Mouse (Mus musculus) erythroblast, embryonic 14.5 days (primary cell): Measurements from ENCODE around the gene Tent5b. TPM values are rescaled to one million over a fixed set of nuclear protein-coding genes. Genes with fewer than 3 reads are reported as not detected.

Experiments used
- H3K27me3 ChIP-seq: 2 replicates; pipeline ENCODE4 v1.6.1; 2012; ENCODE audit warnings: inconsistent platforms; ENCODE audit not compliant: control insufficient read depth
- H3K36me3 ChIP-seq: 2 replicates; pipeline ENCODE4 v1.6.1; 2012; ENCODE audit warnings: mild to moderate bottlenecking, inconsistent platforms; ENCODE audit not compliant: control insufficient read depth
- H3K4me1 ChIP-seq: 2 replicates; pipeline ENCODE4 v1.6.1; 2012; ENCODE audit warnings: inconsistent platforms; ENCODE audit not compliant: control insufficient read depth
- H3K4me3 ChIP-seq: replicated peaks from 2 replicates; pipeline ENCODE3; 2012; ENCODE audit warnings: moderate library complexity, mild to moderate bottlenecking, inconsistent platforms
- H3K9me3 ChIP-seq: 2 replicates; pipeline ENCODE4 v1.6.1; 2012; ENCODE audit warnings: low read length, inconsistent platforms, mixed read lengths; ENCODE audit not compliant: control insufficient read depth
- GATA1 ChIP-seq: IDR thresholded peaks from 2 replicates; pipeline ENCODE4 v1.6.1; 2012; ENCODE audit warnings: low read length, inconsistent platforms, mixed read lengths
- TAL1 ChIP-seq: IDR thresholded peaks from 3 replicates; pipeline ENCODE4 v1.6.1; 2012; ENCODE audit warnings: low read length, inconsistent platforms, mixed read lengths
- polyA plus RNA-seq: library from polyadenylated mRNA; stranded (reverse); fragments of >175 nt; gene quantifications from 2 replicates; pipeline ENCODE4 v1.2.3, GENCODE M21; 2012

Gene Tent5b
- polyA plus RNA-seq, 1 experiment: not detected

DNA sequence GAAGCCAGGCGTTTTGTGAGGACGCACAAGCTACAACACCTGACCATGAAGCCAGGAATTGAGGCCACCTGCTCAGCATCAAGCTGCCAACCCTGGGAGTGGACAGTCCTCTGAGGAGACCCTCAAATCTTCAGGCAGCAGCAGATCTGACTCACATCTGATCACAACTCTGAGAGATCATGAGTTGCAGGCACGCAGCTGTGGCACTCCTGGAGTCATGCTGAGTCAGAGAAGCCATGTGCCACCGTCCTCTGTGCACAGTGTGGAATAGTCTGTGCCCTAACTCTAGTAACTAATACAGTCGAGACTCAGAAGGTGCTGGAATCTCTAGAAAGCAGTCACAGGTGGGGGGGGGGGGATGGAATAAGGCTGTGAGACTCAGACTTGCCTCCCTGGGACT lies 32.6 kb upstream of the Tent5b start:
- no peaks in the 10 kb centered on the region for H3K9me3 ChIP-seq
- H3K36me3 ChIP-seq: no peaks in the 10 kb centered on the region
- H3K4me1 ChIP-seq: no peaks in the 10 kb centered on the region
- H3K27me3 ChIP-seq: peaks cover 6% of the 10 kb centered on the region; the same call in 1 of the 2 replicates
- TF ChIP-seq TAL1: no peak
- no peak for TF ChIP-seq GATA1
- H3K4me3 ChIP-seq: no peak overlapping the region

GRCm38 (mm10) chr4:133447967-133448366 lies 32.0 kb upstream of the Tent5b start:
- Histone ChIP-seq H3K27me3 (peaks cover 3% of the 10 kb centered on the region; the same call in 1 of the 2 replicates), H3K36me3 (no peaks in the 10 kb centered on the region), H3K4me3 (no peak overlapping the region), H3K4me1 (no peaks in the 10 kb centered on the region), H3K9me3 (no peaks in the 10 kb centered on the region)
- TF ChIP-seq GATA1: no peak
- no peak for TF ChIP-seq TAL1

DNA sequence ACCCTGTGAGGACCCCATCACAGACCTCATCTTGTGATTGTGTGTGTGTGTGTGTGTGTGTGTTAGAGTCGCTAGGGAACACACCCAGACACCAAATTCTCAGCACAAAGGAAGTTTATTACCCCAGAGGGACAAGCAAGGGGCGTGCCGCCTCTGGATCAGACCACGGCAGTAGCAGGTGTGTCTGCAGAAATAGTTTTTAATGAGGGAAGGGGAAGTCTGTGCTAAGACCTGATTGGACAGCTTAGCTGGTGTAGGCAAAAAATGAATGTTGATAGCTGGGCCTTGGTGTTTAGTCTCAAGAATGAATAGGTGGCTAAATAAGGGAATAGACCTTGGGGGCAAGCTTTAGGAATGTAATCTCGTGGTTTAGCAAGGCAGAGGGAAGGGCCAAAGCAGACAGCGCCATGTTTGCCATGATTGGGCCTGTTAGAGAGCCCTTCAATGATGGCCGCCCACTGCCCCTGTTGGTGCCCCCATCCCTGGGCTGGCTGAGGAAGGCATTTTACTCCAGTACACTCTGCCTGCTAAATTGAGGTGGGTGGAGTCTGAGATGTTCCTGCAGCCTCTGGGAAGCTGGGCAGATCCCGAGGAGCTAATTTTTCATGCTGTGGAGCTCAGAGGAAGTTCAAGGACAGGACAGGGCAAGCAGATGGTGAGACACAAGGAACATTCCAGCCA lies 31.1 kb upstream of the Tent5b start:
- Histone ChIP-seq H3K27me3 (no peaks in the 10 kb centered on the region; the same call in 1 of the 2 replicates), H3K9me3 (no peaks in the 10 kb centered on the region), H3K4me1 (no peaks in the 10 kb centered on the region), H3K4me3 (no peak overlapping the region), H3K36me3 (no peaks in the 10 kb centered on the region)
- no peak for TF ChIP-seq TAL1

GRCm38 (mm10) chr4:133449726-133450125 lies 30.2 kb upstream of the Tent5b start:
- peaks cover under 1% of the 10 kb centered on the region; the same call in 1 of the 2 replicates for H3K27me3 ChIP-seq
- no peaks in the 10 kb centered on the region for H3K4me1 ChIP-seq
- TF ChIP-seq TAL1: no peak
- TF ChIP-seq GATA1: no peak
- no peaks in the 10 kb centered on the region for H3K9me3 ChIP-seq
- no peaks in the 10 kb centered on the region for H3K36me3 ChIP-seq
- H3K4me3 ChIP-seq: no peak overlapping the region

DNA sequence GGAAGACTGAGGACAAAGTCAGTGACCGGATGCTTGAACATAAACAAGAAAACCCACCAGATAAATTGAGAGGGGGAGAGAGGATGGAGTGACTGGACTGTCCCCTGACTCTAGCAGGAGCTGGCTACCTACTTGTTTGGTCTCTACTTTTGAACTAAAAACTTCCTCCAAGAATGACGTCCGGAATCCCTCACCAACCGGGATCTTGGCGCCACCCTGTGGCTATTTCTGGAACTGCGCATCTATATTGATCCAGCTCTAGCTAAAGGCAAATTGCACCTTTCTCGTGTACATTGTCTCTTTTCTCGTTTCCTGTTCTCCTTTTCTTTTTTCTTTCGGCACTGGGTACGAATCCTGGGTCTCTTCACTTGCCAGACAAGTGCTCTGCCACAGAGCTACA lies 28.4 kb upstream of the Tent5b start:
- H3K27me3 ChIP-seq: peaks cover 2% of the 10 kb centered on the region; the same call in 1 of the 2 replicates
- no peaks in the 10 kb centered on the region for H3K36me3 ChIP-seq
- H3K4me1 ChIP-seq: no peaks in the 10 kb centered on the region
- no peak overlapping the region for H3K4me3 ChIP-seq
- no peak for TF ChIP-seq TAL1
- no peaks in the 10 kb centered on the region for H3K9me3 ChIP-seq

DNA sequence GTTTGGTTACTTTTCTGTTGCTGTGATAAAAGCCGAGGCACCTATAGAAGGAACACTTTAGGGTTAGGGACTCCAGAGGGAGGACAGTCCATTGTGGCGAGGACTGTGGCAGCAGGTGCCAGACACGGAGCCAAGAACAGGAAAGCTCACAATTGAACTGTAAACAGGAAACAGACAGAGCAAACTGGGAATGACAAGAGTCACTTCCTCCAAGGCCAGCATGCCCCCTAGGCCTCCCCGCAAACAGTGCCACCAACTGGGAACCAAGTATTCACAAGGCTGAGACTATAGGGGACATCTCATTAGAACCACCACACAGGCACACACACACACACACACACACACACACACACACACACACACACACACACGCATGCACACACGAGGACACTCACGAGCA lies 27.5 kb upstream of the Tent5b start:
- no peak overlapping the region for H3K4me3 ChIP-seq
- H3K36me3 ChIP-seq: no peaks in the 10 kb centered on the region
- H3K27me3 ChIP-seq: 0 out of 2 replicates have a peak, but pooled peaks cover 2% of the 10 kb centered on the region
- H3K9me3 ChIP-seq: no peaks in the 10 kb centered on the region
- H3K4me1 ChIP-seq: no peaks in the 10 kb centered on the region
- TF ChIP-seq GATA1 (no peak), TAL1 (no peak)

DNA sequence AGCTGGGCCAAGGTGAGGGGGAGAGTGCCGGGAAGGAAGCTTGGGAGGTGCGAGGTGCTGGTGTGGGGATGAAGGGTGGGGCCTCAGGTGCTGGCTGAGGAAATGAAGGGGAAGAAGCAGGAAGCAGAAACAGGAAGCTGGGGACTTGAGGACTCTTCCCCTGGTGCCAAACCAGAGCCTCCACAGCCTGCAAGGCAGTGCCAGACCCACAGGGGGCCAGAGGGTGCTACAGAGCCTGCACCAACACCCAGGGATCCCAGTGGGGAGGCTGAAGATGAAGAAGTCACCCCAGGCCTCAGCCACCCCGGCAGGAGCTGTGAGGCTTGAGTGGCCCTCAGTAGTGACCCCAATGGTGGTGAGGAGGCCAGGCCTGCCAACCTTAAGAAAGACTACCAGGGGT lies 21.9 kb upstream of the Tent5b start:
- Histone ChIP-seq H3K4me1 (no peaks in the 10 kb centered on the region), H3K9me3 (no peaks in the 10 kb centered on the region)

GRCm38 (mm10) chr4:133460006-133460405 lies 19.9 kb upstream of the Tent5b start:
- Histone ChIP-seq H3K4me3 (no peak overlapping the region), H3K36me3 (no peaks in the 10 kb centered on the region), H3K27me3 (no peaks in the 10 kb centered on the region), H3K4me1 (no peaks in the 10 kb centered on the region), H3K9me3 (no peaks in the 10 kb centered on the region)
- TF ChIP-seq GATA1: no peak
- no peak for TF ChIP-seq TAL1

More for the DNA sequence above, 21.9 kb upstream of the Tent5b start:
- TF ChIP-seq GATA1 (no peak), TAL1 (no peak)
- Histone ChIP-seq H3K36me3 (no peaks in the 10 kb centered on the region), H3K27me3 (0 out of 2 replicates have a peak, but pooled peaks cover 2% of the 10 kb centered on the region), H3K4me3 (no peak overlapping the region)

GRCm38 (mm10) chr4:133460796-133461325 lies 19.1 kb upstream of the Tent5b start:
- Histone ChIP-seq H3K27me3 (no peaks in the 10 kb centered on the region), H3K36me3 (no peaks in the 10 kb centered on the region), H3K4me1 (no peaks in the 10 kb centered on the region), H3K4me3 (no peak overlapping the region), H3K9me3 (no peaks in the 10 kb centered on the region)
- TF ChIP-seq TAL1 (no peak), GATA1 (no peak)

GRCm38 (mm10) chr4:133461362-133461761 lies 18.6 kb upstream of the Tent5b start:
- Histone ChIP-seq H3K36me3 (no peaks in the 10 kb centered on the region), H3K9me3 (no peaks in the 10 kb centered on the region), H3K4me3 (no peak overlapping the region), H3K4me1 (no peaks in the 10 kb centered on the region), H3K27me3 (no peaks in the 10 kb centered on the region)
- TF ChIP-seq GATA1 (no peak), TAL1 (no peak)
